Mouse (Mus musculus) lung, postnatal 25 days (tissue): ENCODE measurements around the gene Hist1h1b.

Experiments
- DNase-seq: peaks from one replicate; pipeline ENCODE4 v3.0.0; 2022; ENCODE audit warnings: low spot score

The Hist1h1b gene

GRCm38 (mm10) chr13:21733466-21733865 lies 47.0 kb downstream of the Hist1h1b start:
- no peak for DNase-seq
